Mouse (Mus musculus): Measurements from ENCODE around the gene Stk10.

The Stk10 gene

DNA sequence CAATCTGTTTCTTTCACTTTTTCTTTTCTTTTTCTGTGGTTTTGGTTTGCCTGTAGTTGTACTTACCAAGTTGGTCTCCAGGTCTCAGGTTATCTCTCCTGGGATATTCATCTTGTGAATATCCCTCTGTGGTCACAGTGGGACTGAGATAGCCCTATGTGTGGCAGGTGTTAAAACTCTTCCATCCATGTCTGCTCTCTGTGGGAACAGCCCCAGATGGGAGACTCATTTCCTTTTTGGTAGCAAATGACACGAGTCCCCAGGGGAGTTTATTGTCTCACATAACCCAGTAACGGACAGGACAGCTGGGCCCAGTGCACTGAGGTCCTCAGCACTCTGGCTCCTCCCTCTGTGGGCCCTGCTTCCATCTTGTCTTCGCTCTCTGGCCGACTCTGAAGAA lies 17.0 kb downstream of the Stk10 start:
- no peak for DNase-seq (ENCODE audit: low spot score)

DNA sequence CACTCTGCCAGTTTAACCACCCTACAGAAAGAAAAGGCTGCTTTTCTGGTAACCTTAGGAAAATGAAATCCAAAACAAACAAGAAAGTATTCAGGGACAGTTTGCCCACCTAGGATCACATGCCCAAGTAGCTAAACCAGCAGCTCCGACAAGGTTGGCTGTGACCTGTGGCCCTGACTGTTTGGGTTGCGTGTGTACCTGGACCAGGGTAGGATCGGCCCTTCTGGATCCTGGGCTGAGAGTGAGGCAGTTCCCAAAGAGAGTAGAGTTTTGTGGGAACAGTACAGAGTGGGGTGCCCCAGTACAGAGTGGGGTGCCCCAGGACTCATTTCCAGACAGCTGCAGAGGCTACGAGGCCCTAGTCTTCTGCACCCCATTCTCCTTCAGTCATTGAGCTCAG lies 18.0 kb downstream of the Stk10 start:
- DNase-seq (ENCODE audit: low spot score) = no peak

DNA sequence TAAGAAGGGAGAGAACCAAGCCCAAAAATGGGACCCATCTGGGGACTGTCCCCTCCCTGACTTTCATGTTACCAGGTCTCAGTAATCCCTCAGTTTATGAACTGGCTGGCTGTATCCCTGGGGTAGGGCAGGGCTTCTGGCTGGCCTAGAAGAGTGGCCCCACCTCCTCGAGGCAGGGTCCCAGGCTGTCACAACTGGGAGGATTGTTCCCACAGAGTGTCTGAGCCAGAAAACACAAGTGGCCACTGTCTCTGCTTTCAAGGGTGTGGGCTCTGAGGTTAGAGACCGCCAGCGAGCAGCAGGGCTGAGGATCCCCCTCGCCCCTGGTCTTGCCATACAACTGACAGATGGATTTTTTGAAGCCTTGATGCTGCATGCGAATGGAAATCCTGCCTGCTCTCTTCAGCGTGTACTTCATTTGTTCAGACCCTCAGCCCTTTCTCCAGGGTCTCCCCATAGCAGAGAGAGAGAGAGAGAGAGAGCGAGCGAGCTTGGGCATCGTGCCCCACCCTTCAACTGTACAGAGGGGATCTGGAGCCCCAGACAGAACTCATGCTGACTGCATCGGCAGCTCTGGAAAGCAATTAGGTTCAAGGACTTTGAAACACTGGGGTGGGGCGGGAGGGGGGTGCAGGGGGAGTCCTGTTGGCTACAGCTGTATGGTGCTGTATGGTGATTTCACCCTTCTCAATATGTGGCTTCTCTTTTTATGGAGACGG lies 18.6 kb downstream of the Stk10 start:
- DNase-seq (ENCODE audit: low spot score) = no peak

DNA sequence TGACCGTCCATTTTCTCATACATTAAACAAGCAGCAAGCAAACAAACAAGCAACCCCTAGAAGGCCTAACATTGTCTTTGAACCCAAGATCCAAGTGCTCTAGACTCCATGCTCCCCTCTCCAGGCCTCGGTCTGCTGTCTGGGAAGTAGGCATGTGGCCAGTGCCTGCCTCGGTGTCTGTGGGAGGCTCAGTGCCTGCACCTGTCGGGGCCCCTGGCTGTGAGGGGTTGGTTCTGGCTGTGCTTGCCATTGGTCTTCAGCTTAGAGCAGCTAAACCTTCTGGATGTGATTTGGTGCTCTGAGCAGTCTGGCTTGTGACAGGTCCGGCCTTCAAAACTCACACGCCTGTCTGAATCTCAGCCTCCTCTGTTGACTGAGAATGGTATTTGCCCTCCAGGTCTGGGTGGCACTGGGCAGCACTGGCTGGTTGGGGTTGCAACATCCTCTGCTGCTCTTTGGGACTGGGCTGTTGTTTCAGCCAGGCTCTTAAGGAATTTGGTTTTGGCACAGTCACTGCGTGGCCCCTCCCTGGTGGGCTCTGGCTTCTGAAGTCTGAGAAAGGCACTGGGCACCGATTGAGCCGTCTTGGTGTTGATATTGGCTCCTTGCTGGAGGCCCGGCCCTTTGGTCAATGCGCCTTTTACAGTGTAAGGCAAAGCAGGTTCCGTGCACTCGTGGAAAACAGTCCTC lies 19.4 kb downstream of the Stk10 start:
- DNase-seq (ENCODE audit: low spot score) = no peak

DNA sequence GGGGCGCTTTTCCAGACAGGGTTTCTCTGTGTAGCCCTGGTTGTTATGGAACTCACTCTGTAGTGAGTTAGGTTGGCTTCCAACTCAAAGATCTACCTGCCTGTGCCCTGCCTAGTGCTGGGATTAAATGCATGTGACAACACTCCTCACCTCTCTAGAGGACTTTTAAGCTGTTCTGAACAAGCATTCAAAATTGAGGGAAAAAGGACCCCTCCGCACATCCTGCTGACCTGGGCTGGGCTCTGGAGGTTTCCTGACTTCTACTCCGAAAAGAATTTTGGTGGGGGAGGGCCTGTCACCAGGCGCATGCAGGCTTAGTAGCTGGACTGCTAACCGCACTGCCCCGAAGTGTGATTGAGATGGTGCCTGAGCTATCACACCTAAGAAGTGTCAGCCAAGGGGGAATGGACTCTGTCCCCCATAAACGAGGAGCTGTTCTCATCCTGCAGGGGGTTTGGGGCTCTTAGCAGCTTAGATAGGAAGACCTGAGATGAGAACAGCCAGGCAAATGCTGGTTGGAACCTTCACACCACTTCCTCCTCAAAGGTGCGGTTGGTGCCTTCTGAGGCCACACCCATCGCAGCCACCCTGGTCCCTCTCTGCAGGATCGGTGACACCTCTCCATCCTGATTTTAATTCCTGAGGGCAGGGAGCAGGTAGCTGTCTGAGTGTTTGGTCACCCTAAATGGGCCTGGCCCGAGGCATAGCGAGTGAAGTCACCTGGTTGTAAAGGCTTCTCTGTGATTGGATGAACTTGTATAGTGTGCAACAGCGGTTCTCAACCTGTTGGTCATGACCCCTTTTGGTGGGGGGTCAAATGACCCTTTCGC lies 20.4 kb downstream of the Stk10 start:
- DNase-seq (ENCODE audit: low spot score) = no peak

DNA sequence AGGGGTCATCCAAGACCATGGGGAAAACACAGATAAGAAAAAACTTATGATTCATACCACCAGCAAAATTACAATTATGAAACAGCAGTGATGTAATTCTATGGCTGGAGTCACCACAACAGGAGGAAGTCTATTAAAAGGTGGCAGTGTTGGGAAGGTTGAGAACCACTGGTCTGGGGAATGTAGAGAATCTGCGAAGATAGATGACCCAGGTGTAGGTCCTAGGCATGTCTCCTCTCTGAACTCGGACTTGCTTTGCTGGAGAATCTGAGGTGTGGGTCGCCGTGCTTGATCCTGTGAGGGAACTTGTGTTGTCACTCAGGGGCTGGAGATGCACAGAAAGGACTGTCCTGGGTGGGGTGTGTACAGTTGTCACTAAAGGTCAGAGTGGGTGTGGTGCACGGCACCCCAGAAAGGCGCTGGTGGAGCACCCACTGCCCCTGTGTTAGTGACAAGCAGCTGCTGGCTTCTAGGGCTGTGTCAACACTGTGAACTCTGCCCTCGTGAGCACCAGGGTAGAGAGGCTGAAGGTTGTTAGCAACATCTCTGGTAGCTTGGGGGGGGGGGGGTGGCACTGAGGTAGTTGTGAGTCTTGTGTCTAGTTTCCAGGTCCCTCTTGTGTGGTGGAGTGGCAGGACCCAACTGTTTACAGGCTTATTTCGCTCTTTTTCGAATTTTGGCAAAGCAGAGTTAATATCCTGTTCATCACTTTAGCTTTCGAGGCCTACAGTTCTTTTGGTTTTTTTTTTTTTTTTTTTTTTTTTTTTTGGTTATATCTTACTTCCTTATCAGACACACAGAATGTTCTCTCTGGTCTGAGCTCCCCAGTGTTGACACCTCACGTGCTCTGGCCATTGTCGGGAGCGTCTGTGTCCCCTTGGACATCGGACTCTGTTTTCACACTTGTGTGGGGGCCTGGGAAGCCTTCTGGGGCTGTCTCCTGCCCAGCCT lies 21.3 kb downstream of the Stk10 start:
- DNase-seq (ENCODE audit: low spot score) = no peak

DNA sequence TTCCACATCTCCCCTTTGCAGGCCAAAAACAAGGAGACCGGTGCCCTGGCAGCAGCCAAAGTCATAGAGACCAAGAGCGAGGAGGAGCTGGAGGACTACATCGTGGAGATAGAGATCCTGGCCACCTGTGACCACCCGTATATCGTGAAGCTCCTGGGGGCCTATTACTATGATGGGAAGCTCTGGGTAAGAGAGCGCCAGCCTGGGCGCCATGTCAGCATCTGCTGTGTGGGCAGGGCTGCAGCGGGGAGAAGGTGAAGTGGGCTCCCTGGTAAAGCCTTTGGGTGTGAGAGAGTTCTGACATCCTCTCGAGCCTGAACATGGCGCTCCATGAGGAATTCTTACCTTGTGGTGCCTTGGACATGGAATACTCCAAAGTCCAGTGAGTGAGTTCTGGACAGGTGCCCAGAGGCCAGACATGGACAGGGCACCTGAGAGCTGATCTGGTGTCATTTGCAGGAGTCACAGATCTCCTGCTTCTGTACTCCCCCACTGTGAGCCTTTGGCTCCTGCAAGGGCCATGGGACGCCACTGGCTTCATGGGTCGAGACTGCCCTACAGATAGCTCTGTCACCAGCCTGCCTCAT lies 22.1 kb downstream of the Stk10 start:
- no peak for DNase-seq (ENCODE audit: low spot score)

DNA sequence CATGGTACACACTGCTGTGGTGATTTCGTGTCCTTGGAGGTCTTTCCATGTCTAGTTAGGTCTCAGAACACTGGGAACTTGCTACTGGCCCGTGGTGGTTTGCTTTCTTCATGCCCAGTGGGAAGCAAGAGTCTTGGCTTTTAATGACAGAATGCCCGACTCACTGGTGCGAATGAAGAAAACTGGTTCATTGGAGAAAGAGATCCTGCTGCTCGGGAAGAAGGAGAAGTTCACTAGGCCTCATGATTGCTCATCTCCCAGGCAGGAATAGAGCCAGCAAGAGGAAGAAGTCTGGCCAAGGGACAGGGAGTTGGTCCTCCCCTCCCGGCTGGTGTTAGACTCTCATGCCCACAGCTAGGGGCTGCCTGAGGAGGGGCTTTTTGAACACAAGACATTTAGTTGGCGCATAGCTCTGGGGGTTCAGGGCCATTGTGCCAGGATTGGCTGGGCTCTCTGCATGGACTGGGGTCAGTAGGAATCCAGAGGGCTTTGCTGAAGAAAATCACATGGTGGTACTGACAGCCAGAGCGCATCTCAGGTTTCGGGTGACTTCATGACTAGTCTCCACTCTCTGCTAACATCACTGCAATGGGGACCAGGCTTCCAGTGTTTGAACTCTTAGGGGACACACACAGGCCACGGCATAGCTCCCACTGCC lies 23.4 kb downstream of the Stk10 start:
- no peak for DNase-seq (ENCODE audit: low spot score)

DNA sequence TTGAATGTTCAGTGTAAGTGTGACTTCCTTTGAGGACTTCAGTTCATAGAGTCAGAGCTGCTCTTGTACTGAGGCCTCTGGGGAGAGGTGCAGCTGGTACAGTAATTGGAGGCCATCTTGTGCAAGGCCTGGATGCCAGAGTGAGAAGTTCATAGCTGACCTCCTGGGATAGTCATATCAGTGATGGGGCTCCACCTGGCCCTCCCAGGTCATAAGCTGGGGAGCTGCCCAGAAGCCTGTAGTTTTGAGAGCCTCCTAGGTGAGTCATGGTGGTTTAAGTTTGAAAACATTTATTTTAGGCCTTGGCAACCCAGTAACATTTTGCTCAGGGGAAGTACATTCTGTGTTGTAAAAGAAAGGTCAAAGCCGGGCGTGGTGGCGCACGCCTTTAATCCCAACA lies 24.9 kb downstream of the Stk10 start:
- DNase-seq (ENCODE audit: low spot score) = no peak

DNA sequence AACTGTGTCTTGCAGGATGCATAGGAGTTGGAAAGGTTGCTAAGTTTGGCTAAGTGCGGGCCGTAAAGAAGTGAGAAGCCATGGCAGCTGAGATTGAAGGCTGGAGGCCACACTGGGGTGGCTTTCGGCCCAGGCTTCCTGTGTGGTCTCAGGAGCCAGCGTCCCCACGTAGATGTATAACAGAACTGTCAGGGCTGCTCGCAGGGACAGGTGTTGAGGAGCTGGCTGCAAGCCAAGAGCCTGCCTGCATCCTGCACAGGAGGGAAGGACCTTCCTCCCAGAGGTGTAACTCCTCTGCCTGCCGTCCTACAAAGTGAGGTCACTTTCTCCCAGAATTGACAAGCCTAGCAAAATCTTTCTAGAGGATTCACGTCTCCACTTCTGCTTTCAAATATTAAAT lies 25.6 kb downstream of the Stk10 start:
- DNase-seq (ENCODE audit: low spot score) = no peak

DNA sequence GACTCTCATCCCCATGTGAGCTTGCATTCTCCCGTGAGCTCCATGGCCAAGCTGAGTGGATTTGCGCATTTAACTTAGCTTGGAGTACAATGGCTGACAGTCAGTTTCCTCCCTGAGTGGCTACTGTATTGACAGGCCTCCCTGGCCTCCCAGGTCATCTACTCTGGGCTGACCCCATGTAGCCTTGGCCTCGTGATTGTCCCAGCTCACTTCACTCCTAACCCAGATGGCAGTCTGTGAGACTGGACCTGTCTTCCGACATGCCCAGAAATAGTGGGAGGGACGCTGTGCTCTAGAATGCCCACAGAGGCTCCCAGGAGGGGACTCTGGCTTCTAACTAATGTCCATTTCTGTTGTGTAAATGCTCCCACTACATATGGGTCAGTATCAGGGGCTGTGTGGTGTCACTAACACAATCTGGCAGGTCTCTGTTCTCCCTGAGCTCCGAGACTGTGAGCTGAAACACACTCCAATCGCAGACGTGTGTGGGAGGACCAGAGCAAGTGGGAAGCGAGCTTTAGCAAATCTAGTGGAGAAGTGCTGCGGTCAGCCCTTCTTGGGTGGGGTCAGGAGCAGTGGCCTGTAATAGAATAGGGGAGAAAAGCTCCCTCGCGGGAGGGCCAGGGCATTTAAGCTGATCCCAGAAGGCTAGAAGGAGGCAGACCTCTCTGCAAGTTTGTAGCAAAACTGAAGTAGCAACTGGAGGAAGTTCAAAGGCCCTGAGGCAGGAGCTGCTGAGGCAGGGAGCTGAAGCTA lies 27.1 kb downstream of the Stk10 start:
- DNase-seq (ENCODE audit: low spot score) = no peak

DNA sequence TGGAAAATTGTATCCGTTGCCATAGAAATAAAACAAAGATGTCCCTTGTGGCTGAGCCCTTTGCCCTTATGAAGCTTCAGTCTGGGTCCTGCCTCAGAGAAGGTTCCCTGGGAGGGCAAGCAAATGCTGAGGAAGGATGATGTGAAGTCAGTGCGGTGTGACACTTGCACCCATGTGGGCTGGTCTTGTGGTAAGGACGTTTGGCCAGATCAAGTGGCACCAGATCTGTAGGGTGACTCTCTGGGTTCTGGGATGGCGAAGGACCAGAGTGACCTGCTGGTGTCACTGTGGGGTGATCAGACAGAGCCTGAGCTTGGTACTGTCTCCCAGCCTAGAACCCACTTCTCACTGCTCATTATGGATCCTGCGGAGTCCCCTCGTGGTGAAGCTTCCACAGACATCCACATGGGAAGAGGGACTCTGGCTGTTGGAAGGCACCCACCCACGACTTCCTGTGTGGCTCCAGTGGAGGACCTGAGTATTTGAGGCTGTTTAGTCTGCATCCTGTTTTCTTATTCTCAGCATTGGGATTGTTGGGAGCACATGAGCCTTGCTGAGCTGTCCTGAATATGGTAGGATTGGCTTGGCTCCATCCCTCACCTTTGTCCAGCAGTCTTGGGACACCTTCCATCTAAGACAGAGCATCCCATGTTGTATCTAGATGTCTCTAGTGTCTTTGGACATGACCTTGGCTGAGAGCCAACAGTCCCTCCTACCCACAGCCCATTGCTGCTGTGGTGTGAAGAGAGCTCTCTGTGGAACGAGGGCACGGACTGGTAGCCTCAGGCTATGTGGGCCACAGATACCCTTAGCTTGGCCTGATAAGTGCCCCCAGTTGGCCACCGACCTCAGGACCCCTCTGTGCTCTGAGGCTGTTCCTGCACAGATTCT lies 28.6 kb downstream of the Stk10 start:
- no peak for DNase-seq (ENCODE audit: low spot score)

DNA sequence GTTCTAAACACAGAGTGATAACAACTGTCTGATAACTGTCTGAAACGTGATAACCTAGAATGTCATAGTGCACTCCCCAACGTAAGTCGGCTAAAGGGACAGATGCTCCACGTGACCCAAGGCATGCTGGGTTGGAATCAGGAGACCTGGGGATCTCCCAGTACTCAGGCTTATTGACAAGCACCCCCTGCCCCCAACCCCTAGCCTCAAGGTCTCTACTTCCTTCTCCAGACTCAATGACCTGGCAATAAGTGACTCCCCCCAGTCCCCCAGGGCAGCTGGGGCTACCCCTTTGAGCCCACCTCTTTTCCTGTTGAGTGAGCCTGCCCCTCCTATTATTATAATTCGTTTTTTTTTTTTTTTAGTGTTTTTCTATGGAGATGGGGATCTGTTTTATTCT lies 29.6 kb downstream of the Stk10 start:
- no peak for DNase-seq (ENCODE audit: low spot score)

DNA sequence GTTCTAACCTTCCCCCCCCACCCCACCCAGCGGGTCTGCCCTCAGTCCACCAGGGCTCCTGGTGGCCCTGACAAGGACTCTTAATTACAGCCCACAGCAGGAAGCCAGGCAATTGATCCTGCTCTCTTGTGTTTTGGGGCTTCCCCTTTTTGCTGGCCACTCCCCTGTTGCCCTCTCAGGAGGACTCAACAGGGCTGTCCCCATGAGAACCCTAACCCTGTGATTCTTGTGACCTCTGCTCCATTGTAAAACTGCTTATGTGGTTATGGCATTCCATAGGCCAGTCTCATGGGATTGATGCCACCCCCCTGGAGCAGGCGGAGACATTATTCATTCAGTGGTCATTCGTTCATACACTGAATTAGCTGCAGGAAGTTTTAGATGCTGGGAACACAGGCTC lies 30.6 kb downstream of the Stk10 start:
- no peak for DNase-seq (ENCODE audit: low spot score)

DNA sequence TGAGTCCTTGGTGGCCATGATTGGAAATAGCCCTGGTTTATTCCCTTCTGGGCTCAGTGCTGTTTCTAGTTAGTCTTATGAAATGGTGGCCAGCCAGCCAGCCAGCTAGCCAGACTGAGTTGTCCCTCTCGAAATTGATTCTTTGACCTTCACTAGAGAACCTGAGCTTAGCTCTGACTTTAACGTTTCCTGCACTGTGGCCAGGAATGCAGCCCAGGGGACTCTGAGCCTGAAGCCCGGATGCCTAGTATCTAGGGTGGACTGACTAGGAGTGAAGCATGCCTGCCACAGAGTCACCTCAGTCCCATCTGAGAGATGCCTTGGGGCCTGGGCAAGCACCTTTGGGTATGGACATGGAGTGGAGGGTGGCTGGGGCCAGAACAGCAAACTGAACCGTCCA lies 31.5 kb downstream of the Stk10 start:
- no peak for DNase-seq (ENCODE audit: low spot score)

DNA sequence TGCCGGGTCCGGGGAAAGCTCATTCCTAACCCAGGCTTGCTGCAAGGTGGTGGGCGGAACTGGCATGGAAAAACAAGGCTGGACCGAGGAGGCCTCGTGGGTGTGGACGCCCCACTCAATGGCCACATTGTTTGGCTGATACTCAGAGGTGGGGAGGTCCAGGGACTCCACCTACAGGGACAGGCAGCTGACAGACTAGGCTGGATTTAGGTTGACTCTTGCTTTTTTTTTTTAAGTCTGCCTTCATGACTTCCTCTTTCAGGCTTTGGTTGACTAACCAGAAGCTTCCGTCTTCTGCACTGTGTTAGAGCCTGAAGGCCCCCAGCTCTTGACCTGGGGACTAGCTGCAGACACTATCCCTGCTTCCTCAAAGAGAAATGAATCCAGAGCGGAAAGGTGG lies 32.0 kb downstream of the Stk10 start:
- DNase-seq (ENCODE audit: low spot score) = no peak

DNA sequence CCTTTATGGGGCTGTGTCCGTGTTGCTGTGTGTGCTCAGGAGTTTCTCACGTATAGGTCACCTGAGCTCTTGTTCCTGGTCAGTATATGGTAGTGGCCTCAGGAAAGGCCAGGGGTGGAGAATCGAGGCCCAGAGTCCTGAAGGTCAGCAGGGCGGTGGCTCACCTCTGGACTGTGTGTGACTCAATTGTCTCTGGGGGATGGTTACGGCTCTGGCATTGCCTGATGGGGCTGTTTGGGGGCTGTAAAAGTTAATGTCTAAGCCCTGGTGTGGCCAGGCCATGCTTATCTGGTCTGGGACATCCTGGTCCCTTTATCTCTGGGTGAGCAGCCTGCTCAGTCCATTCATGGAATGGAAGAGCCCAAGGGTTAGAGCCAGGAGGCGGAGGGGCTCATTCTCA lies 33.1 kb downstream of the Stk10 start:
- no peak for DNase-seq (ENCODE audit: low spot score)

DNA sequence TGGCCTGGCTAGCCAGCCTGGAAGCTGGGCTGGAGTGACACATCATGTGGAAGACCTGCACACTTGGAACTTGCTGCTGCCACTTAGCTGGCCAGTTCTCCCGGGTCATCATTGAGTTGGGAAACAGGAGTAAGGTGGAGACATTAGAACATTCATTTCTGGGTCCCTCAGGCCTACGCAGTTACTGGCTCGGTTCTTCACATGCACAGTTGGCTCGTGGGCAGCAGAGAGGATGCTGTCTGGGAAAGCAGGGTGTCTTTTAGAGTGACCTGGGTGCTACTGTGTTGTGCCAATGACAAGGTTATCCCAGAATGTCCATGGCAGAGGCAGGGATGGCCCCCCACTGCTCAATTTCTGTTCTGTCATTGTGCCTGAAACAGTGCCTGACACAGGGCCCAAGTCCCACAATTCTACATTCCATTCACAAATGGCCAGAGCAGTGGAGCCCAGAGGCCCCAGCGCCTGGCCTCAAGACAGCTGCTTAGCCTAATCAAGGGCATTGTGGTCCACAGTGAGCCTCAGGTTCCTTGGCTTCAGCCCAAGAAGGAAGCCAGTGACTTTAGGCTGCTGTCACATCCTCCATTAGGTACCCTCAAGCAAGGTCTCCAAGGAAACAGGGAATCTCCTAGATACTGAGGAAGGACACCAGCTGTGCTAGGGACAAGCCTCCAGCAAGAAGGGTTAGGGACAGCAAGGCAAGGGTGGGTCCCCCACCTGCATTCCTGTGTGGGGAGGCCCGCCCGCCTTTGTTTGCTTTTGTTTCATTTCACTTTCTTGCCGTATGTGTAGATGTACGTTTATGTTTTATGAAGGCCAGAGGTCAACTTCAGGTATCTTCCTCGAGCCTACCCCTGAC lies 34.1 kb downstream of the Stk10 start:
- DNase-seq (ENCODE audit: low spot score) = no peak
